Mouse (Mus musculus) ES-E14 (cell line): ENCODE data around the gene Rbm4.

Experiments used
- HCFC1 ChIP-seq: IDR thresholded peaks from 2 replicates; pipeline ENCODE4 v1.6.1; 2012; ENCODE audit warnings: low read length, inconsistent platforms, borderline replicate concordance; ENCODE audit not compliant: insufficient read depth
- MAFK ChIP-seq: IDR thresholded peaks from 2 replicates; pipeline ENCODE4 v1.6.1; 2014; ENCODE audit warnings: mild to moderate bottlenecking, low read depth, low read length, inconsistent platforms; ENCODE audit not compliant: insufficient read depth
- ZC3H11A ChIP-seq: IDR thresholded peaks from 2 replicates; pipeline ENCODE4 v1.6.1; 2012; ENCODE audit warnings: low read depth, mild to moderate bottlenecking, inconsistent platforms, low read length, borderline replicate concordance
- ZNF384 ChIP-seq: IDR thresholded peaks from 2 replicates; pipeline ENCODE4 v1.6.1; 2012; ENCODE audit warnings: low read depth, low read length, inconsistent platforms

- TF ChIP-seq ZC3H11A: no peak
- TF ChIP-seq MAFK: no peak
- TF ChIP-seq ZNF384: no peak
- no peak for TF ChIP-seq HCFC1
Observed at GRCm38 (mm10) chr19:4840848-4841247, 47.1 kb upstream of the Rbm4 start.
